Mouse (Mus musculus) liver, adult (tissue): Measurements from ENCODE around the gene Pgf.

Source experiments
- GATA4 ChIP-seq: IDR thresholded peaks from 2 replicates; pipeline ENCODE4 v1.6.1; 2014; ENCODE audit warnings: mild to moderate bottlenecking, low read length; ENCODE audit not compliant: insufficient replicate concordance

Gene Pgf

DNA sequence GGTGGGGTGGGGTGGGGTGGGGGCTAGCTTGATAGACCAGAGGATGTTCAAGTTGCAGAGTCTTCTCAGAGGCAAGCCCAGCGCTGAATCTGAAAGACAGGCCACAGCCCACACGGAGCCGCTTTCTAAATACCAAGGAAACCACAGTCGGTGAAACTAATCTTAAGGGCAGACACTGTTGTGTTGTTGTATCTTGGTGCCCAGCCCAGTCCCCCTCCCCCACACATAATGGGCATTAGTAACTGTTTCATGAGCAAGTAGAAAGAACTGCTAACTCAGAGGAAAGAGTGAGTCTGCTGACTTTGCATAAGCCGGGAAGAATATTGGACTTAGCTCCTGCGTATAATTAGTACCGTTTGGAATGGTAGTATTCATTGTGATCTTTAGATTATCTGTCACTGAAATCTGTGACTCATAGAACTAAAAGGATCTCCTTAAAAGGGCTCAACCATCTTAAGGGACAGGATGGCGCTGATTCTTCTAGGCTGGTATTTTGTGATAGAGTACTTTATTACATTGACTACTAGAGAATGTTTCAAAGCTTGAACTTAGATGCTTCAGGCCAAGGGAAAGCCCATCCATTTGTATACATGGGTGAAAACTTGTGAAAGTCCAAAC, 50.5 kb downstream of the Pgf start:
- no peak for TF ChIP-seq GATA4

DNA sequence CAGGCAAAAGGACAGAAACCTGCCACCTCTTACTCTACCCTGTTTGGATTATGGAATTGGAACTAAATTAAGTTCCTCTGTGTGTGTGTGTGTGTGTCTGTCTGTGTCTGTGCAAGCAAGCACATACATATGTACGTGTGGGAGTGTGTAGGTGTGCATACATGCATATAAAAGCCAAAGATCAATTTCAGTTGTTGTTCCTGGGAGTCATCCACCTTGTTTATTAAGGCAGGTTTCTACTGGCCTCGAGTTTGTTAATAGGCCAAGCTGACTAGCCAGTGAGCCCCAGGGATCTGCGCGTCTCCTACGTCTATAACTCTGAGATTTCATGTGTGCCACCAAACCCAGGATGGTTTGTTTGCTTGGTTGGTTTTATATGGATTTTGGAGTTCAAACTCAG, 52.8 kb downstream of the Pgf start:
- no peak for TF ChIP-seq GATA4

DNA sequence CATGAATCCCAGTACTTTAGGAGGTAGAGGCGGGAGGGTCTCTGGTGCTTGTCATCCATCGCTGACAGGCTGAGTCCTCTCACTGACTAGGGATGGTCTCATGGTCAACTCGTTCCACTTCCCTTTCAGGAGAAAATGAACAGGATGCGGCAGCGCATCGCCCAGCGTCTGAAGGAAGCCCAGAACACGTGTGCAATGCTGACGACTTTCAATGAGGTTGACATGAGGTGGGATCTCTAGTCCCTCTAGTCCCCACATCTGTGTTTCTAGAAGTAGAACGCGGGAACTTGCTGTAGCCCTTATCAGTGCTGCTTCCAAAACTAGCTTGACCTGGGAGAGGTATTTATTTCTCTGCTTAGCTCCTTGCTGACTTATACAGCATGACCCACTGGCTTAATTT, 53.9 kb downstream of the Pgf start:
- TF ChIP-seq GATA4, result no peak

DNA sequence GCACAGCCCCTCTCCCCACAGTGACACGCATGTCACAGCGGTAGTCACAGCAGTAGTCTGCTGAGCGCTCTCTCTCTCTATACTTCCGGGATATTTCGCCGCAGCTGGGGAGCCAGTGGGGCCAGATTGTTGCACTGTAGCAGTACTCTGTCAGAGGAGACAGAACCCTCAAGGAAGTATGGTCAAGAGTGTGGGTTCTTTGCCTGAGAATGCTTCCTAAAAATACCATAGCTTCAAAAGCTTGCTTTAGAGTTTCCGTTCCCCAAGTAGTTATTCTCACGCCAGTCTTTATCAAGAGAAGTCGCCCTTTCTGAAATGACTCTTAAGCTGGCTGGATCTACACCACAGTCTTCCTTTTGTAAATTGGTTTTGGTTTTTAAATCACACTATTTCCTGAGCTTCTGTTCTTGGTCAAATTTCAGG, 54.5 kb downstream of the Pgf start:
- no peak for TF ChIP-seq GATA4

DNA sequence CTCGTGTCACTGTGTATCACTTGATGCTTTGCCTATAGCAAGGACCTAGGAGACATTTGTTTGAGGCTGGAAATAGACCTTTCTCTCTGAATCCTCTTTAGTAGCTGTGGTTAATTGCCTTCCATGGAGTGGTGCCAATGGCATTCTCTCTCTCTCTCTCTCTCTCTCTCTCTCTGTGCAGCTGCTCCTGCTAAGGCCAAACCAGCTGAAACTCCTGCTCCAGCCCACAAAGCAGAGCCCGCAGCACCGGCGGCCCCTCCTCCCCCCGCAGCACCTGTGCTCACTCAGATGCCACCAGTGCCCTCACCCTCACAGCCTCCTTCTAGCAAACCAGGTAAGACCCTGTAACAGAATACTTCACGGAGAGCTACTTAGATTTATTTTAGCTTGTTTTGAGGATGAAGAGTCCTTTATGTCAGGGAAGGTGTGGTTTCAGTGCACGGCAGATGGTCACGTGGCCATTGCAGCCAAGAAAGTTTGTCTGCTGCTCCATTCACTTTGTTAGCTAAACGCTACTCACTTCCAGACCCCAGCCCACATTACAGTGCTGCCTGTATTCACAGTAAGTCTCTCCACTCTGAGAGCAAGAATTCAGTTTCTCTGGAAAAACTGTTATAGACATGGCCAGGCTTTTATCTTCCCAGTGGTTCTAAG, 55.7 kb downstream of the Pgf start:
- no peak for TF ChIP-seq GATA4
